Mouse (Mus musculus) thymus, adult 2 months (tissue): ENCODE measurements around the gene Sept6. TPM values are rescaled to one million over a fixed set of nuclear protein-coding genes. Genes with fewer than 3 reads are reported as not detected.

Source experiments
- DNase-seq: peaks from one replicate; pipeline ENCODE4 v3.0.0; 2021
- H3K27ac ChIP-seq: fragments of 200-500 bp; 2 replicates; pipeline ENCODE4 v1.5.1; 2012; ENCODE audit warnings: low read length, control low read depth; ENCODE audit not compliant: control insufficient read depth, insufficient read depth
- H3K27me3 ChIP-seq: fragments of 200-500 bp; 2 replicates; pipeline ENCODE4 v1.6.1; 2012; ENCODE audit warnings: mild to moderate bottlenecking, low read length, moderate library complexity, mixed read lengths; ENCODE audit not compliant: control insufficient read depth, insufficient read depth
- H3K36me3 ChIP-seq: fragments of 200-500 bp; 2 replicates; pipeline ENCODE4 v1.6.1; 2012; ENCODE audit warnings: mild to moderate bottlenecking, low read length, moderate library complexity; ENCODE audit not compliant: control insufficient read depth, insufficient read depth
- H3K4me1 ChIP-seq: fragments of 200-500 bp; replicated peaks from 2 replicates; pipeline ENCODE4 v1.6.1; 2012; ENCODE audit warnings: low read length; ENCODE audit not compliant: control insufficient read depth, insufficient read depth
- H3K4me3 ChIP-seq: fragments of 200-500 bp; 2 replicates; pipeline ENCODE4 v1.5.1; 2012; ENCODE audit warnings: mild to moderate bottlenecking, low read length, control low read depth, moderate library complexity; ENCODE audit not compliant: control insufficient read depth, insufficient read depth
- CTCF ChIP-seq: fragments of 200-500 bp; IDR thresholded peaks from 2 replicates; pipeline ENCODE4 v1.5.1; 2012; ENCODE audit warnings: mild to moderate bottlenecking, control low read depth, low read length, moderate library complexity, borderline replicate concordance; ENCODE audit not compliant: control insufficient read depth, poor library complexity, insufficient read depth; ENCODE audit errors: extremely low read depth
- POLR2A ChIP-seq: fragments of 200-500 bp; IDR thresholded peaks from 2 replicates; pipeline ENCODE4 v1.6.1; 2012; ENCODE audit warnings: mild to moderate bottlenecking, low read length, control low read depth, moderate library complexity; ENCODE audit not compliant: control insufficient read depth, poor library complexity, insufficient read depth; ENCODE audit errors: extremely low read depth
- WGBS: fragments of 180-500 bp; shearing (Covaris S2); methylation state at CpG from one replicate; pipeline ENCODE4 v1.1.7; 2018; 5-methylcytosine and 5-hydroxymethylcytosine counted together
- polyA plus RNA-seq: library from polyadenylated mRNA; depleted of rRNA; stranded (reverse); fragments of >200 nt; gene quantifications from 2 replicates; pipeline ENCODE4 v1.2.3, GENCODE M21; 2012; rRNA removed

The Sept6 gene
- 122 and 156 TPM in 2 replicates for polyA plus RNA-seq

DNA sequence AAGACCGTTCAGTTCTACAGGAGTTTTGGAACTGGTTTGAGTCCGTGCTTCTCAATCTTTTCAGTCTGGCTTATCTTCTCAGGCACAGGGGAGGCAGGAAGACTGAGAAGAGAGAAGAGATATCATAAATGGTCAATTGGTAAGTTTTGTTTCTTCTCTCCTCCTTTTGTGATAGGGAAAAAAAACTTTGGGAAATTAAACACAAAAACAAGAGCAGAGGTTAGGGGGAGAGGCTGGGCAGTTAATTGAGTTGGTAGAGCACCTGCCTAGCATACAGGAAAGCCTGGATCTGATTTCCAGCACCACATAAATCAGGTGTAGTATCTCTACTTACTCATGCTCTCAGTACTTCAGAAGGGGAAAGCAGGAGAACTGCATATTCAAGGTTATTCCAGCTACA lies at the start of gene Sept6:
Gene Sept6, minus strand, starts transcription at position 101 of the 400 bp plus-strand sequence.
- Histone ChIP-seq H3K36me3 (no peaks in the 10 kb centered on the region), H3K27me3 (no peaks in the 10 kb centered on the region), H3K4me3 (no peak within 1 kb of the TSS), H3K27ac (no peak within 1 kb of the TSS), H3K4me1 (peaks cover 29% of the 10 kb centered on the region)
- 85% methylated on average over 2 of the region's 2 CpGs for WGBS
- TF ChIP-seq POLR2A: no peak
- no peak for TF ChIP-seq CTCF
- no peak for DNase-seq

DNA sequence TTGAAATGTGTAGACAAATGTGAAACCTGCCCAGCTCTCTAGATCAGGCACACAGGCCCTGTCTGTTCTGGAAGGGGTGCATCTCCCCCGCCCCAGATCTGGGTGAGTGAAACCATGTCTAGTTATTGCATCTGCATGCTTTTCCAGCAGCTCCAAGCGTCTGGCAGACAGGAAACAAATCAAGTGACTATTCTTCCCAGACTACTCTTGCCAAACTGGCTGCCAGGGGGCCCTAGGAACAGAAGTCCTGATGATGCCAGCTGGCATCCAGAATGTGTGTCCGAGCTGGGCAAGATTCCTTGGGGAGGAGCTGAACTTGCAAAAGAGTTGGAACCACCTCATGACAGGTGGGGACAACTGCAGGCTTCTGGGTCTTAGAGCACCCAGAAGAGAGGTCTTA lies 36.8 kb upstream of the Sept6 start:
- Histone ChIP-seq H3K4me3 (no peak overlapping the region), H3K27me3 (no peaks in the 10 kb centered on the region), H3K4me1 (no peaks in the 10 kb centered on the region), H3K27ac (no peak overlapping the region), H3K36me3 (no peaks in the 10 kb centered on the region)
- WGBS: 87% methylated on average over 3 of the region's 3 CpGs
- TF ChIP-seq CTCF (no peak), POLR2A (no peak)
- no peak for DNase-seq

DNA sequence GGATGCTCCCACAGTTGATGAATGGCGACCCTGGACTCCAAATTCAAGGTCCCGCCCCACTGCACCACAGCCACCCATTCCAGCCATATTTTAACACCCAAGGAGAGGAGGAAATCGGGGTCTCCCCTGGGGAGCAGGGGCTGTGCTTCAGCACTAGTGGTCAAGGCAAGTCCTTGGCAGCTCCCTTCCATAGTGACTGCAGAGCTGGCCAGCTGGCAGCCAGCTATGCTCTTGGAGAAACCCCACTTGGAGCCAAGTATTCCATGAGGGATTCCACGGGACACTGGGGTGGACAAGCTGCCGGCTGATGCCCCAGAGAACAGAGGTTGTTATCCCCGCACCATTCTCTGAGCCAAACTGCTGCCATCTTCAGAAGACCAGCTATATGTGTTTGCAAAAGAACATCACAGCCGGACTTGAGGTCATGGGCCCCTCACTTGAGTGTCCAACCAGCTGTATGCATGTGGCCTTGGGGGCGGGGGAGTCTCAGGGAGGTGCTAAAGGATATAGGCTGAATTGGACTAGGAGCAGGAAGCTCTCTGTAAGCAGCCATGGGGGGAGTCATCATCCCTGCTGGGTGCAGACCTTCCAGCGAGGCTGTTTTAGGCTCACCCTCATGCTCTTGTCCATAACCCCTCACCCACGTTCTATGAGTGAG lies 32.2 kb upstream of the Sept6 start:
- H3K27ac ChIP-seq: no peak overlapping the region
- no peaks in the 10 kb centered on the region for H3K27me3 ChIP-seq
- TF ChIP-seq POLR2A: no peak
- TF ChIP-seq CTCF: no peak
- no peak for DNase-seq
- no peaks in the 10 kb centered on the region for H3K4me1 ChIP-seq
- H3K4me3 ChIP-seq: no peak overlapping the region
- no peaks in the 10 kb centered on the region for H3K36me3 ChIP-seq
- 90% methylated on average over 10 of the region's 10 CpGs for WGBS

GRCm38 (mm10) chrX:37022690-37023089 lies 31.1 kb upstream of the Sept6 start:
- H3K4me3 ChIP-seq: no peak overlapping the region
- H3K27ac ChIP-seq: no peak overlapping the region
- peak; percentile 62 for DNase-seq
- no peaks in the 10 kb centered on the region for H3K4me1 ChIP-seq
- WGBS: 2% methylated on average over 3 of the region's 3 CpGs
- no peaks in the 10 kb centered on the region for H3K36me3 ChIP-seq
- TF ChIP-seq POLR2A (no peak), CTCF (no peak)
- no peaks in the 10 kb centered on the region for H3K27me3 ChIP-seq

DNA sequence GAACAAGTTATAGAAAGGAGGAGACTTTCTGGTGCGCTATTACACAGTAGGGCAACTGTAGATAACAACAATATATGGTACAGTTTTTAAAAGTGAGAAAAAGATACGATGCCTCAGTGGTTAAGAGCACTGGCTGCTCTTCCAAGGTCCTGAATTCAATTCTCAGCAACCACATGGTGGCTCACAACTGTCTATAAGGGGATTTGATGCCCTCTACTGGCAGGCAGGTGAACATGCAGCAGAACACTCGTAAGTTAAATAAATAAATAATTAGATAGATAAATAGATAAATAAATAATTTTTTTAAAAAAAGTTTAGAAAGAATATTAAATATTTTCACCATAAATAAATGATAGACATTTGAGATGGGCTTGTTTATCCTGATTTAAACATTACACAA lies 27.5 kb upstream of the Sept6 start:
- peak; percentile 4 for DNase-seq
- Histone ChIP-seq H3K4me1 (no peaks in the 10 kb centered on the region), H3K36me3 (no peaks in the 10 kb centered on the region), H3K4me3 (no peak overlapping the region), H3K27me3 (no peaks in the 10 kb centered on the region), H3K27ac (no peak overlapping the region)
- WGBS: 79% methylated on average over 3 of the region's 3 CpGs
- TF ChIP-seq POLR2A: no peak
- TF ChIP-seq CTCF: no peak

- no peaks in the 10 kb centered on the region for H3K36me3 ChIP-seq
- WGBS: 83% methylated on average over 9 of the region's 9 CpGs
- no peak for TF ChIP-seq CTCF
- TF ChIP-seq POLR2A: no peak
- H3K4me3 ChIP-seq: no peak overlapping the region
- DNase-seq: no peak
- no peaks in the 10 kb centered on the region for H3K27me3 ChIP-seq
- no peaks in the 10 kb centered on the region for H3K4me1 ChIP-seq
- H3K27ac ChIP-seq: no peak overlapping the region
Measured at GRCm38 (mm10) chrX:37018150-37018654, 26.6 kb upstream of the Sept6 start.
